Mouse (Mus musculus): ENCODE measurements around the gene Zkscan1.

GRCm38 (mm10) chr5:138090271-138090670 is 5.4 kb downstream of the Zkscan1 start:
- TF ChIP-seq CTCF (IDR thresholded peaks at IDR 0.05; ENCODE audit: low read depth, low read length), result peak; percentile 53
- TF ChIP-seq POLR2A (IDR thresholded peaks at IDR 0.05; ENCODE audit: borderline replicate concordance, low read depth, low read length), result no peak

Measured in bone marrow macrophage, adult 2 months (primary cell).